Mouse (Mus musculus): ENCODE data around the gene Gnb5. TPM values are rescaled to one million over a fixed set of nuclear protein-coding genes. Genes with fewer than 3 reads are reported as not detected.
A peak's percentile ranks its signal among the peaks of the same experiment; 100 is the strongest.

Gnb5 gene
- polyA plus RNA-seq, 1 experiment from 2014 or later, result 11.2 TPM

- TF ChIP-seq CTCF (IDR thresholded peaks at IDR 0.05; ENCODE audit: low read depth), result no peak
- WGBS, result 85% methylated on average over 2 of the region's 2 CpGs
- no peaks in the 10 kb centered on the region for H3K36me3 ChIP-seq (ENCODE audit: control insufficient read depth, insufficient read depth)
Observed at GRCm38 (mm10) chr9:75303033-75303432, 3.1 kb upstream of the Gnb5 start.

GRCm38 (mm10) chr9:75303701-75304261 is 2.3 kb upstream of the Gnb5 start:
- no peak overlapping the region for H3K4me2 ChIP-seq (replicated peaks; ENCODE audit: low read depth)
- no peaks in the 10 kb centered on the region for H3K4me1 ChIP-seq (replicated peaks; ENCODE audit: control insufficient read depth, insufficient read depth, low read length)
- H3K9me3 ChIP-seq (ENCODE audit: control insufficient read depth), result no peaks in the 10 kb centered on the region
- H3K9ac ChIP-seq (ENCODE audit: low read depth, low read length), result no peak overlapping the region
- H3K36me3 ChIP-seq (ENCODE audit: control insufficient read depth, insufficient read depth), result no peaks in the 10 kb centered on the region
- 47% methylated on average over 16 of the region's 16 CpGs for WGBS
- no peak for TF ChIP-seq CTCF (IDR thresholded peaks at IDR 0.05; ENCODE audit: low read depth)
- H3K27me3 ChIP-seq (replicated peaks; ENCODE audit: control insufficient read depth, insufficient read depth, low read length), result no peaks in the 10 kb centered on the region
- no peak overlapping the region for H3K27ac ChIP-seq (ENCODE audit: low read depth, low read length)
- ATAC-seq, result no peak
- no peak overlapping the region for H3K4me3 ChIP-seq (ENCODE audit: low read depth, low read length)

More at GRCm38 (mm10) chr9:75303033-75303432, 3.1 kb upstream of the Gnb5 start:
- no peaks in the 10 kb centered on the region for H3K4me1 ChIP-seq (replicated peaks; ENCODE audit: control insufficient read depth, insufficient read depth, low read length)
- H3K27ac ChIP-seq (ENCODE audit: low read depth, low read length), result no peak overlapping the region
- ATAC-seq, result no peak
- no peaks in the 10 kb centered on the region for H3K27me3 ChIP-seq (replicated peaks; ENCODE audit: control insufficient read depth, insufficient read depth, low read length)
- no peak overlapping the region for H3K9ac ChIP-seq (ENCODE audit: low read depth, low read length)
- no peaks in the 10 kb centered on the region for H3K9me3 ChIP-seq (ENCODE audit: control insufficient read depth)
- H3K4me2 ChIP-seq (replicated peaks; ENCODE audit: low read depth), result no peak overlapping the region
- H3K4me3 ChIP-seq (ENCODE audit: low read depth, low read length), result no peak overlapping the region

- H3K4me3 ChIP-seq (ENCODE audit: low read depth, low read length), result no peak overlapping the region
Observed at GRCm38 (mm10) chr9:75304286-75304685, 1.8 kb upstream of the Gnb5 start.

GRCm38 (mm10) chr9:75307015-75307414 is 927 bp downstream of the Gnb5 start:
- 86% methylated on average over 5 of the region's 5 CpGs for WGBS
- Histone ChIP-seq H3K36me3 (ENCODE audit: control insufficient read depth, insufficient read depth) (no peaks in the 10 kb centered on the region), H3K27me3 (replicated peaks; ENCODE audit: control insufficient read depth, insufficient read depth, low read length) (no peaks in the 10 kb centered on the region), H3K9ac (ENCODE audit: low read depth, low read length) (no peak overlapping the region), H3K4me1 (replicated peaks; ENCODE audit: control insufficient read depth, insufficient read depth, low read length) (no peaks in the 10 kb centered on the region), H3K9me3 (ENCODE audit: control insufficient read depth) (no peaks in the 10 kb centered on the region), H3K27ac (ENCODE audit: low read depth, low read length) (no peak overlapping the region), H3K4me2 (replicated peaks; ENCODE audit: low read depth) (no peak overlapping the region), H3K4me3 (ENCODE audit: low read depth, low read length) (no peak overlapping the region)
- no peak for ATAC-seq
- no peak for TF ChIP-seq CTCF (IDR thresholded peaks at IDR 0.05; ENCODE audit: low read depth)

More at GRCm38 (mm10) chr9:75304286-75304685, 1.8 kb upstream of the Gnb5 start:
- WGBS, result 45% methylated on average over 7 of the region's 7 CpGs
- Histone ChIP-seq H3K4me1 (replicated peaks; ENCODE audit: control insufficient read depth, insufficient read depth, low read length) (no peaks in the 10 kb centered on the region), H3K9me3 (ENCODE audit: control insufficient read depth) (no peaks in the 10 kb centered on the region), H3K27me3 (replicated peaks; ENCODE audit: control insufficient read depth, insufficient read depth, low read length) (no peaks in the 10 kb centered on the region), H3K27ac (ENCODE audit: low read depth, low read length) (no peak overlapping the region), H3K9ac (ENCODE audit: low read depth, low read length) (no peak overlapping the region), H3K4me2 (replicated peaks; ENCODE audit: low read depth) (no peak overlapping the region), H3K36me3 (ENCODE audit: control insufficient read depth, insufficient read depth) (no peaks in the 10 kb centered on the region)
- no peak for TF ChIP-seq CTCF (IDR thresholded peaks at IDR 0.05; ENCODE audit: low read depth)
- ATAC-seq, result no peak

- Histone ChIP-seq H3K4me1 (replicated peaks; ENCODE audit: control insufficient read depth, insufficient read depth, low read length) (no peaks in the 10 kb centered on the region), H3K4me3 (ENCODE audit: low read depth, low read length) (no peak overlapping the region), H3K27me3 (replicated peaks; ENCODE audit: control insufficient read depth, insufficient read depth, low read length) (no peaks in the 10 kb centered on the region), H3K36me3 (ENCODE audit: control insufficient read depth, insufficient read depth) (no peaks in the 10 kb centered on the region), H3K9me3 (ENCODE audit: control insufficient read depth) (no peaks in the 10 kb centered on the region), H3K27ac (ENCODE audit: low read depth, low read length) (no peak overlapping the region), H3K4me2 (replicated peaks; ENCODE audit: low read depth) (no peak overlapping the region), H3K9ac (ENCODE audit: low read depth, low read length) (no peak overlapping the region)
- TF ChIP-seq CTCF (IDR thresholded peaks at IDR 0.05; ENCODE audit: low read depth), result no peak
- WGBS, result 56% methylated on average over 5 of the region's 5 CpGs
- no peak for ATAC-seq
Observed at GRCm38 (mm10) chr9:75308621-75309020, 2.5 kb downstream of the Gnb5 start.

- no peaks in the 10 kb centered on the region for H3K9me3 ChIP-seq (ENCODE audit: control insufficient read depth)
- no peak for ATAC-seq
- H3K4me3 ChIP-seq (ENCODE audit: low read depth, low read length), result no peak overlapping the region
- peaks cover 5% of the 10 kb centered on the region; the same call in 1 of the 2 replicates for H3K4me1 ChIP-seq (replicated peaks; ENCODE audit: control insufficient read depth, insufficient read depth, low read length)
- WGBS, result 23% methylated on average over 4 of the region's 4 CpGs
- no peak overlapping the region for H3K27ac ChIP-seq (ENCODE audit: low read depth, low read length)
- no peaks in the 10 kb centered on the region for H3K36me3 ChIP-seq (ENCODE audit: control insufficient read depth, insufficient read depth)
- peak; percentile 89 for TF ChIP-seq CTCF (IDR thresholded peaks at IDR 0.05; ENCODE audit: low read depth)
- H3K9ac ChIP-seq (ENCODE audit: low read depth, low read length), result no peak overlapping the region
- H3K27me3 ChIP-seq (replicated peaks; ENCODE audit: control insufficient read depth, insufficient read depth, low read length), result no peaks in the 10 kb centered on the region
- no peak overlapping the region for H3K4me2 ChIP-seq (replicated peaks; ENCODE audit: low read depth)
Observed at GRCm38 (mm10) chr9:75312008-75312407, 5.9 kb downstream of the Gnb5 start.

Data from intestine, postnatal 0 days (tissue).